Mouse (Mus musculus) layer of hippocampus, postnatal 14 days (tissue): ENCODE results near the gene Ptgfr. TPM values are rescaled to one million over a fixed set of nuclear protein-coding genes. Genes with fewer than 3 reads are reported as not detected.
A peak's percentile ranks its signal among the peaks of the same experiment; 100 is the strongest.

Experiments used
- DNase-seq, 2 experiments: peaks; one replicate each; pipeline ENCODE4 v3.0.0; 2021 to 2022; ENCODE audit warnings: low spot score in 2 of 2, mixed read lengths in 1 of 2
- long read RNA-seq, 2 experiments: library from polyadenylated mRNA; stranded (forward); transcript quantifications; one replicate each; pipeline ENCODE4 v2.0.0; 2021
- total RNA-seq, 2 experiments: library from RNA; stranded (reverse); gene quantifications; 2 replicates each; pipeline ENCODE4 v1.2.3; 2021

Gene Ptgfr
- under 1 TPM; 0.37 to 0.45 TPM for total RNA-seq
- long read RNA-seq, experiment 1 = 0 reads
- long read RNA-seq, experiment 2 = 0 reads

- peak; percentile 32 to 49 for DNase-seq
Observed at GRCm38 (mm10) chr3:151836871-151837680, at the start of gene Ptgfr. Ptgfr (minus strand) TSS chr3:151837630.

DNA sequence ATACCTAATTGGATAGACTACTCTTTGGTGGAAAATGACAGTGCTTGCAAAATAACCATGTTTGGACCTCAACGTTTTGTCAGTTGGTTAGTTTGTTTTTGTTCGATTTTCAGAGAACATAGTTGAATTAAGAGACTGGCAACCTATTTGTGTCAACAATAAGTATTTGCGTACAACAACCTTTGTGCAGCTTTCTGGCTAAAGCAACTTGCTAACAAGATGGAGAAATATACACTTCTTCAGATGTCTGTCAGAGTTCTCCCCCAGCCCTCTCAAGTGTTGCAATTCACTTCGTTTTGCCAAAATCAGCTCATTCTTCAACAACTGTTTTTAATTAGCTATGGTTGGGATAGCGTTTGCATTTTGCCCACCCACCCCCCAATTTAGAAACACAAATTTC lies 46.5 kb upstream of the Ptgfr start:
- DNase-seq = no peak

DNA sequence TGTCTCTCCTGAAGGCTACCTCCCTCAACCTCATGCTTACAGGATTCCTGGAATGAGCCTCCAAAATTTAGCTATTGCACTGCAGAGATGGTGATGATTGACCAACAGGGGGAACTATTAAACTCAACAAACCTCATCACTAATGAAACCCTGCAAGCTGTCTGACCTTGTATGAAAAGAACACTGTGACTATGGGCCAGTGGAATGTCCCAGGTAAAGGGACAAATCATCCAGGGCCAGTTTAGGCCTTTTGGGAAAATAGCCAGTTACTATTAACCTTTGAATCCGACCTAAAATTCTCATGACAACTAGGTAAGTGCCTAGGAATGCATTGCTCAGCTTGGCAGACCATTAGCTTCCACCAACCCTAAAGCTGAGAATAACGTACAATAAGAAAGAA lies 42.6 kb upstream of the Ptgfr start:
- no peak for DNase-seq

- DNase-seq = no peak
Observed at GRCm38 (mm10) chr3:151868970-151869369, 31.5 kb upstream of the Ptgfr start.

DNA sequence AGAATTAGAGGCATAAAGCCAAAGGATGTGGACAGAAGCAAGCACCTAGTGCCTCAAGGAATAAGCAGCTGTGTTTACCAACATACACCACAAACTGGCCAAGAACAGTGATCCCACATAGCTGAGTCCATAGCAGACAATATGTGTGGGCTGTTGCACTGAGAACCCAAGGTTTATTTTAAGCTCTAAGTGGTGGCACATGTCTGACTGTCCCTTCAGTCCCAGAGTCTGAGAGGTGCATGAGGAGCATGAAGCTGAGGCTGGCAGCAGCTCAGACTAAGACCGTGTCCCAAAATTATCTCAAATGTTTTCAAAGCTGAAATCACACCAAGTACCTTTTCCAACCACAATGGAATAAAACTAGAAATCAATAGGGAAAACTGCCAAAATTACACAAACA lies 13.9 kb upstream of the Ptgfr start:
- no peak for DNase-seq

DNA sequence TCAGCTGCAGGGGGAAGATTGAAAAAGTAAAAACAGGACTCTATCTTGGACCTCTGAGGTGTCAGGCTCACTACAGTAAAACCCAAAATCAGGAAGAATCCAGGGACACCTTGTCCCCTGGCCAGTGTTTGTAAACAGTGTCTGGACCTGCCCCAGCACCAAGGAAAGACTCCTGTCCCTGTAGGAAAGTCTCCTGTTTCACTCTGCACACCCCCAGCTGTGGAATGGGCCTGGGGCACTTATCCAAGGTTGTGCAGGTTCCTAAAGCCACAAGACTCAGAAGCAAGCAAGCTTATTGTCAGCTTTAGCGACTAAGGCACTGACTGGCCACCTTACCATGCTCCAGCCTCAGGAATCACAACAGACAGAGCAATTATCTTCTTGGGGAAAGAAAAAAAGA lies 13.2 kb upstream of the Ptgfr start:
- no peak for DNase-seq

GRCm38 (mm10) chr3:151846292-151846691 lies 8.9 kb upstream of the Ptgfr start:
- DNase-seq = no peak

GRCm38 (mm10) chr3:151844361-151845154 lies 7.1 kb upstream of the Ptgfr start:
- peak in 1 of 2 experiments; percentile 6 for DNase-seq

- DNase-seq = no peak
Observed at GRCm38 (mm10) chr3:151840688-151841087, 3.3 kb upstream of the Ptgfr start.

DNA sequence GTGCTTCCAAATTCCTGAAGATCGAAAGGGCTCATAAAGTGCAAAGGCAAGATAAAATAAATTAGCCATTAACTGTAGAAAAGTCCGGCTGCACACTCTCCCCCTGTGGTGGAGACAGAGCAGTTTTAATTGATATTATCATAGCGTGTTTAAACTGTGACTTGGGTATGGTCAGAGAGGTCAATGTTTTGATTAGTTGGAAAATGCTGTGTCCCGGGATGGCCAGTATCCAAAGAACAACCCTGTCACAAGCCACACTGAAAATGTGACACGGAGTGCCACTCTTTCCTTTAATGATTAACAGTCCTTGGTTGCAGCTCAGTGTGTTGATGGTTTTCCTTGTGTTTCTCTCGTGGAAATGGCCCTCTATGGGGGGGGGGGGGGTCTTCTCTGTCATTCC lies 942 bp upstream of the Ptgfr start:
- DNase-seq = no peak

- DNase-seq = no peak
Observed at GRCm38 (mm10) chr3:151837749-151838148, 319 bp upstream of the Ptgfr start.

GRCm38 (mm10) chr3:151836451-151836850 lies 979 bp downstream of the Ptgfr start:
- DNase-seq = no peak

DNA sequence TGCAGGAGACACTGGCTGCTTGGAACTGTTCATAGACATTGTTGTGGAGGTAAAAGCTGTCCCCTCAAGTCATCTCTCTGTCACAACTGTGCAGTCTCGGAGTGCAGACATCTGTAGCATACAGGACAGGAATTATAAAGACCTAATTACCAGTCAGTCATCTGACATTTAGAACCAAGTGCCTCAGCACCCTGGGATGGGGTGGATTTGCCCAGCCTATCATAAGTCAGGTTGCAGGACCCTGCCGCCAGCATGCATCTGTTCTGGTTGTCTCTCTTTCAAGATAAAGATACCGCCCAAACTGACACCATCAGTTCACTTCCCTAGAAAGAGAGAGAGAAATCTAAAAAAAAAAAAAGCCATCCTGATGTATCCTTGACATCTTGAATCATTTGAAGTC lies 1.6 kb downstream of the Ptgfr start:
- no peak for DNase-seq

DNA sequence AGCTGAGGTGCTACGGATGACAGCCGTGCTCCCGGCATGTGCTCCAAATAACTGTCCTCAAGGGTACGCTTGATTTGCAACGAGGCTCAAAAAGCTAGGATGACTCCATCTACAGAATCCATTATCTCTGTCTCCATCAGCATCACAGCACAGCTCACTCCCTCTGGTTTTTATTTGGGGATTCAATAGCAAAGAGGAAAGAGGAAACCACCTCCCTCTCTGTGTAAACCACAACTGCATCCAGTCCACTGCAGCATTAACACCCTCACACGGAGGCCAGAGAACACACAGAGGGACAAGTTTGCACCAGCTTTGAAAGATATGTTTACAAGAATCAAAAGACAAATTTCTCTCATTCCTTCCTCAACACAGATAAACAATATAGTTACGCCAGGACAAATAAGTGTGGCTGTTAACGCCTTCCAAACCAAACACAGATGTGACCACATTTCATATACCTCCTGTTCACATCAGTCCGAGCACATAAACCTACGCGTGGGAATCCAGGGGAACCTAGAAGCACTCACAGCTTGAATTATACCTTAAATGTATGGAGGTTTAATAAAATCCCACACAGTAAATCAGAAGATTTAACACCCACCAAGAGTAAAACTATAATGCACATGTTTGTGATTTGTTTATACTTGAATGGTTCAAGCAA lies 9.3 kb downstream of the Ptgfr start:
- DNase-seq = no peak

- DNase-seq = no peak
Observed at GRCm38 (mm10) chr3:151819811-151820210, 17.6 kb downstream of the Ptgfr start.

- DNase-seq = no peak
Observed at GRCm38 (mm10) chr3:151818265-151818664, 19.2 kb downstream of the Ptgfr start.

- DNase-seq = no peak
Observed at GRCm38 (mm10) chr3:151808613-151809012, 28.8 kb downstream of the Ptgfr start.

- no peak for DNase-seq
Observed at GRCm38 (mm10) chr3:151788622-151789021, 48.8 kb downstream of the Ptgfr start.

DNA sequence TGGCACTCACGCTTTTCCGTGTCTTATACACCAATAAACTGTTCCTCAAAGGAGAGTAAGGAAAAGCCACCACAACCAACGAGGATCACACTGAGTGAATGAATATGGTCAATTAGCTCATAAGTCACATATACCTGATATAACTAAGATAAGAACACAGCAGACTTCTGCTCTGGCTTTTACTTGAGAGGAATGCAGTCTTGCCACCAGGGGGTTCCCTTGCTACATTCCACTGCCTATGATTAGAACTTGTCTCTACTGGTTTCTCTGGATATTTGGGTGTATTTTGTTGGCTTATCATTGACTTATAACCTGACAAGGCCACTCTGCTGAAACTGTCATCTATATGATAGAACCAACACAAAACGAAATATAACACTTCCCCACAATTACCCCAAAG lies 62.3 kb downstream of the Ptgfr start:
- DNase-seq = peak; percentile 9 to 48

- DNase-seq = peak; percentile 4 to 16
Observed at GRCm38 (mm10) chr3:151771074-151771473, 66.4 kb downstream of the Ptgfr start.

DNA sequence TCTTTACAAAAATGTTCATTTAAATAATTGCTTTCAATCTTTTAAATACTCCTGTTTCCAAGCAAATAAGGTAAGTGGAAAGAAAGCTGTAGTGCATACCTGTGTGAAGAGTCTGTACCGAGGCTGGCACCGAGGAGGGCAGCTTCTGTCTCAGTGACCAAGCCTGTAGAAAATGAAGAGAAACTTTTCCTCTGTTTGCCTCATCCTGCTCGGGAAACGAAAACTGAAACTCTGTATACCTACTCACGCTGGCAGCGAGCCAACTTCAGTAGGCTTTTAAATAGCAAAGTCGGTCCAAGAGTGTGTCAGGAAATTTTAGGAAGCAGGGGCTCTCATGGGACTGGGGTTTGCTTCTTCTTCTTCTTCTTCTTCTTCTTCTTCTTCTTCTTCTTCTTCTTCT lies 87.7 kb downstream of the Ptgfr start, which contains the start of gene Ifi44:
Ifi44 (minus strand) TSS at position 224 of the 400 bp plus-strand sequence.
- no peak for DNase-seq

DNA sequence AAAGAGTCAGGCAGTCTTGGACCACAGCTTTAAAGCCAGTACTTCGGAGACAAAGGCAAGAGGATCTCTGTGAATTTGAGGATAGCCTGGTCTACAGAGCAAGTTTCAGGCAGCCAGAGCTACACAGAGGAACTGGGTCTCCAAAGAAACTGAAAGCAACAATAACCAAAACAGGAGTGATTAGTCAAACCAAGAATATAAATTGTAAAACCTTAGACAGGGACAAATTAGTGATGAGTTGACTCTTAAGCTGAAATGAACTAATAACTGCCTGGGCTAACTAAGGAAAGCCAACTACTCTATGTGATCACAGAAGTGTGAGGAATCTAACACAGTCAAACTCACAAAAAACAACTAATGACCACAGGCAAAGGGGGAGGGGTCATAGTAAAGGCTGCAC lies 88.9 kb downstream of the Ptgfr start:
- DNase-seq = no peak
